In the genomic region with DNA sequence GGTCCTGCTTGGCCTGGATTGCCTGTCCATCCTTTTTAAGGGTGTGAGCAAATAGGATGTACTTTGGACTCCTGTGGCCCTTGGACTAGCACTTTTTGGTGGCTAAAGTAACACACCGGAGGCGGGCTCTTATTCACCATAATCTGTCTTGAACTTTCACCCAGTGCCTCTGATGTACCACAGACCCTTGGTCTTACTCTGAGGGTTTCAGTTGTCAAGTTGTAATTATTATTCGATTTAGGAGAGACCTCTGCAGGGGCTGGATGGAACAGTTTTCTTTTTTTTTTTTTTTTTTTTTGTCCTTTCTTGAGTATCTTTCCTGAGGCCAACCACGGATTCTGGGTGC, we compare ENCODE assay signal across 8 mouse cellular contexts. TPM values are rescaled to one million over a fixed set of nuclear protein-coding genes. Genes with fewer than 3 reads are reported as not detected.
A peak's percentile ranks its signal among the peaks of the same experiment; 100 is the strongest.
DNase-seq lines count a peak whose midpoint lies in the region; ATAC-seq and TF ChIP-seq lines count a peak whose summit lies in the region.

No protein-coding gene starts in this region.

- no peak for TF ChIP-seq POLR2A in kidney, adult 2 months (IDR thresholded peaks at IDR 0.05; ENCODE audit: low read depth, low read length)

- H3K27me3 ChIP-seq in kidney, adult 2 months (replicated peaks; ENCODE audit: control insufficient read depth, insufficient read depth, low read length), result no peaks in the 10 kb centered on the region
- H3K27me3 ChIP-seq in embryonic facial prominence, embryonic 10.5 days (replicated peaks; ENCODE audit: low read depth, poor library complexity, severe bottlenecking), result no peaks in the 10 kb centered on the region
- no peaks in the 10 kb centered on the region for H3K27me3 ChIP-seq in midbrain, embryonic 11.5 days (ENCODE audit: control insufficient read depth, insufficient read depth, low read length)

- H3K4me3 ChIP-seq in kidney, adult 2 months (ENCODE audit: insufficient read depth, low read depth, low read length), result peak overlapping the region; percentile 94
- H3K4me3 ChIP-seq in embryonic facial prominence, embryonic 10.5 days, result peak overlapping the region; percentile 78
- H3K4me3 ChIP-seq in midbrain, embryonic 11.5 days (ENCODE audit: low read depth, low read length), result peak overlapping the region; percentile 62

- TF ChIP-seq CTCF in kidney, adult 2 months (conservative IDR thresholded peaks at IDR 0.05; ENCODE audit: insufficient read depth, insufficient read length, low read depth, low read length), result no peak

- no peaks in the 10 kb centered on the region for H3K9me3 ChIP-seq in embryonic facial prominence, embryonic 10.5 days
- H3K9me3 ChIP-seq in midbrain, embryonic 11.5 days (ENCODE audit: control insufficient read depth, low read length), result no peaks in the 10 kb centered on the region

- peak overlapping the region; percentile 97 for H3K27ac ChIP-seq in kidney, adult 2 months (ENCODE audit: insufficient read depth, low read depth, low read length)
- peak overlapping the region; percentile 96 for H3K27ac ChIP-seq in embryonic facial prominence, embryonic 10.5 days (replicated peaks)
- no peak overlapping the region for H3K27ac ChIP-seq in midbrain, embryonic 11.5 days (ENCODE audit: low read depth, low read length)

- H3K9ac ChIP-seq in midbrain, embryonic 11.5 days (ENCODE audit: low read length), result peak overlapping the region; percentile 85

- H3K4me1 ChIP-seq in kidney, adult 2 months (ENCODE audit: control insufficient read depth, insufficient read depth, low read length), result peaks cover 17% of the 10 kb centered on the region; the same call in 1 of the 2 replicates
- peaks cover 12% of the 10 kb centered on the region for H3K4me1 ChIP-seq in embryonic facial prominence, embryonic 10.5 days
- peaks cover 3% of the 10 kb centered on the region; the same call in 1 of the 2 replicates for H3K4me1 ChIP-seq in midbrain, embryonic 11.5 days (ENCODE audit: control insufficient read depth, insufficient read depth, low read length)

- DNase-seq in kidney, adult 2 months, result peak; percentile 93
- DNase-seq in kidney, adult 18-20 months, result no peak
- no peak for DNase-seq in embryonic facial prominence, embryonic 10.5 days (ENCODE audit: low spot score)
- peak; percentile 94 for DNase-seq in kidney, adult 9 months
- DNase-seq in midbrain, embryonic 11.5 days (ENCODE audit: low spot score, missing footprints), result no peak
- no peak for DNase-seq in thymus, postnatal 25 days
- DNase-seq in layer of hippocampus, adult 11-12 months (ENCODE audit: low spot score), result no peak
- no peak for DNase-seq in adrenal gland, adult 8-10 months

- WGBS in kidney, adult 2 months, result 12% methylated on average over 4 of the region's 4 CpGs
- 32% methylated on average over 4 of the region's 4 CpGs for WGBS in embryonic facial prominence, embryonic 10.5 days
- 31% methylated on average over 4 of the region's 4 CpGs for WGBS in midbrain, embryonic 11.5 days

- peak overlapping the region; percentile 59 for H3K4me2 ChIP-seq in midbrain, embryonic 11.5 days

- ATAC-seq in midbrain, embryonic 11.5 days (ENCODE audit: low FRiP score), result no peak

- H3K36me3 ChIP-seq in kidney, adult 2 months (ENCODE audit: control insufficient read depth, insufficient read depth, low read length), result no peaks in the 10 kb centered on the region
- peaks cover 24% of the 10 kb centered on the region for H3K36me3 ChIP-seq in embryonic facial prominence, embryonic 10.5 days (replicated peaks)
- no peaks in the 10 kb centered on the region for H3K36me3 ChIP-seq in midbrain, embryonic 11.5 days (ENCODE audit: control insufficient read depth, insufficient read depth, low read length)

RNA-seq across cellular contexts. Expression of gene Def8, which starts 20.2 kb away (rescaled TPM):
- polyA plus RNA-seq in kidney, adult 2 months (2012; rRNA removed), result 87.1 and 97.6 TPM in 2 replicates
- 43.5 and 44.5 TPM in 2 replicates for polyA plus RNA-seq in embryonic facial prominence, embryonic 10.5 days (2016; fragmentation: Nextera tagmentation; extraction: Ambion mirVana)
- polyA plus RNA-seq in midbrain, embryonic 11.5 days (2014; fragmentation: Nextera tagmentation; extraction: Ambion mirVana), result 35.3 and 35.5 TPM in 2 replicates
- 10 to 100 TPM; 27.8 to 40.1 (median 34.2) TPM for total RNA-seq in adrenal gland, adult 8-10 months (2022)

RNA-seq across cellular contexts. Expression of gene Tubb3, which starts 32.3 kb away (rescaled TPM):
- polyA plus RNA-seq in kidney, adult 2 months (2012; rRNA removed), result 3.9 and 12.0 TPM in 2 replicates
- polyA plus RNA-seq in embryonic facial prominence, embryonic 10.5 days (2016; fragmentation: Nextera tagmentation; extraction: Ambion mirVana), result 223 and 230 TPM in 2 replicates
- polyA plus RNA-seq in midbrain, embryonic 11.5 days (2014; fragmentation: Nextera tagmentation; extraction: Ambion mirVana), result 777 and 840 TPM in 2 replicates
- 1 to 10 TPM; 2.9 to 9.7 (median 6.6) TPM for total RNA-seq in adrenal gland, adult 8-10 months (2022)

RNA-seq across cellular contexts. Expression of gene Afg3l1, which starts 34.2 kb away (rescaled TPM):
- polyA plus RNA-seq in kidney, adult 2 months (2012; rRNA removed), result 36.5 and 38.7 TPM in 2 replicates
- 68.1 and 69.2 TPM in 2 replicates for polyA plus RNA-seq in embryonic facial prominence, embryonic 10.5 days (2016; fragmentation: Nextera tagmentation; extraction: Ambion mirVana)
- 38.4 and 39.9 TPM in 2 replicates for polyA plus RNA-seq in midbrain, embryonic 11.5 days (2014; fragmentation: Nextera tagmentation; extraction: Ambion mirVana)
- total RNA-seq in adrenal gland, adult 8-10 months (2022), result 10 to 100 TPM; 69.7 to 99.4 (median 85.1) TPM

RNA-seq across cellular contexts. Expression of gene Mc1r, which starts 36.6 kb away (rescaled TPM):
- not detected in 2 replicates for polyA plus RNA-seq in kidney, adult 2 months (2012; rRNA removed)
- not detected in 2 replicates for polyA plus RNA-seq in embryonic facial prominence, embryonic 10.5 days (2016; fragmentation: Nextera tagmentation; extraction: Ambion mirVana)
- 0.06 and 0.12 TPM in 2 replicates for polyA plus RNA-seq in midbrain, embryonic 11.5 days (2014; fragmentation: Nextera tagmentation; extraction: Ambion mirVana)
- total RNA-seq in adrenal gland, adult 8-10 months (2022), result under 1 TPM in 1 of 4 experiments, not detected in 3; 0.13 TPM

Comparison
In these comparisons a context has a peak if more than half of its experiments do, and no peak if none do; other contexts are left out.
1. DNase-seq: peak in kidney, adult 2 months (single experiment) and kidney, adult 9 months (single experiment); none in kidney, adult 18-20 months (single experiment), embryonic facial prominence, embryonic 10.5 days (single experiment), midbrain, embryonic 11.5 days (single experiment), thymus, postnatal 25 days (single experiment), layer of hippocampus, adult 11-12 months (single experiment) and adrenal gland, adult 8-10 months (single experiment).
2. RNA of gene Tubb3, which starts 32.3 kb away (polyA plus RNA-seq): 777 to 840 TPM in midbrain, embryonic 11.5 days and 223 to 230 TPM in embryonic facial prominence, embryonic 10.5 days; 3.9 to 12.0 TPM in kidney, adult 2 months; every median in the first group is over 10 times any median in the second.
3. Peak in every context shown above with its lines, with median percentiles within 50 percentile points of each other: H3K4me3 ChIP-seq.